Mouse (Mus musculus): ENCODE results near the gene Gpr61. TPM values are rescaled to one million over a fixed set of nuclear protein-coding genes. Genes with fewer than 3 reads are reported as not detected.

Gpr61 gene
- 2.4 and 4.3 TPM in 2 replicates for polyA plus RNA-seq (2015; fragmentation: Nextera tagmentation; extraction: Ambion mirVana)

DNA sequence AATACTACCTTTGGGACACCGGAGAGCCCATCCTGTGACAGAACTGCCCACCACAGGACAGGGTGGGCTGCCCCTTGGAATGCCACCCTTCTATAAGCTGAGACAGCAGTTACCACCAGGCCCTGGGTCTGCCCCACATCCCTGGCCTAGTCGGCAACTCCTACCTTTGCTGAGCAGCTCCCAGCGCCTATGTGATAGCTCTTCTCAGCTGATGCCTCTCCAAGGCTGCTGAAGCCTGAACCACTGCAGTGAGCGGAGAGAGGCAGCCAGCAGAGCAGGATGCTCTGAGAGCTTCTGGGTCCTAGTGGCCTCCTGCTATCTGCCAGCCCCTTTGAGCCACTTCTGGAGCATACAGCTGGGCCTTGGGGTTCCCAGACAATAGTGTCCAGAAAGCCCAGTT, at the start of gene Gpr61:
Gene Gpr61 (minus strand): TSS at position 227 of the 400 bp plus-strand sequence.
- Histone ChIP-seq H3K4me2 (ENCODE audit: low read length) (peak within 1 kb of the TSS; percentile 35), H3K9ac (replicated peaks; ENCODE audit: low read depth, low read length) (peak within 1 kb of the TSS; percentile 32), H3K4me3 (replicated peaks; ENCODE audit: low read length) (peak within 1 kb of the TSS; percentile 29), H3K9me3 (ENCODE audit: control insufficient read depth, low read length) (no peaks in the 10 kb centered on the region), H3K4me1 (replicated peaks; ENCODE audit: control insufficient read depth, insufficient read depth, low read length) (peaks cover 9% of the 10 kb centered on the region), H3K27me3 (replicated peaks; ENCODE audit: control insufficient read depth, insufficient read depth, low read length) (no peaks in the 10 kb centered on the region), H3K36me3 (ENCODE audit: control insufficient read depth, insufficient read depth) (no peaks in the 10 kb centered on the region), H3K27ac (ENCODE audit: low read length) (no peak within 1 kb of the TSS)
- ATAC-seq = peak; percentile 54
- WGBS = 39% methylated on average over 4 of the region's 4 CpGs

DNA sequence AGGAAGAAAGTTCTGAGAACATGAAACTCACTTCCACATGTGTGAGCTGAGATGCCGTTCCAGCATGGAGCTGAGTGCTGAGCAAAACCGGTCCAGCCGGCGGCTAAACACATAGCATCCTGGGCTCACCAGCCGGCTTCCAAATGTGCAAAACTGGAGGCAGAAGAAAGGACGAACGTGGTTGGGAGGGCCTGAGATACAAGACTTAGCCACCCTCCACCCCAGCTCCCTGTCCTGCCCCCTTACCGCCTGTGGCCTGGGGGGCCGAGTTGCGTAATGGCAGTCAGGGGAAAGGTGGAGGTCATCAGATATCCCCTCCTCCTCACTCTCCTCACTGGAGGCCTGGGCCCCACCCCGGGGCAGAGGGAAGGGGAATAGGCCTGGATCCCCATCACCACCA, 49.8 kb upstream of the Gpr61 start:
- H3K9me3 ChIP-seq (ENCODE audit: control insufficient read depth, low read length) = no peaks in the 10 kb centered on the region
- H3K36me3 ChIP-seq (ENCODE audit: control insufficient read depth, insufficient read depth) = peaks cover 23% of the 10 kb centered on the region; the same call in 1 of the 2 replicates
- no peaks in the 10 kb centered on the region for H3K27me3 ChIP-seq (replicated peaks; ENCODE audit: control insufficient read depth, insufficient read depth, low read length)
- no peak overlapping the region for H3K9ac ChIP-seq (replicated peaks; ENCODE audit: low read depth, low read length)
- H3K4me3 ChIP-seq (replicated peaks; ENCODE audit: low read length) = no peak overlapping the region
- H3K4me2 ChIP-seq (ENCODE audit: low read length) = no peak overlapping the region
- H3K27ac ChIP-seq (ENCODE audit: low read length) = no peak overlapping the region
- ATAC-seq = no peak
- peaks cover 39% of the 10 kb centered on the region for H3K4me1 ChIP-seq (replicated peaks; ENCODE audit: control insufficient read depth, insufficient read depth, low read length)
- WGBS = 93% methylated on average over 11 of the region's 11 CpGs

DNA sequence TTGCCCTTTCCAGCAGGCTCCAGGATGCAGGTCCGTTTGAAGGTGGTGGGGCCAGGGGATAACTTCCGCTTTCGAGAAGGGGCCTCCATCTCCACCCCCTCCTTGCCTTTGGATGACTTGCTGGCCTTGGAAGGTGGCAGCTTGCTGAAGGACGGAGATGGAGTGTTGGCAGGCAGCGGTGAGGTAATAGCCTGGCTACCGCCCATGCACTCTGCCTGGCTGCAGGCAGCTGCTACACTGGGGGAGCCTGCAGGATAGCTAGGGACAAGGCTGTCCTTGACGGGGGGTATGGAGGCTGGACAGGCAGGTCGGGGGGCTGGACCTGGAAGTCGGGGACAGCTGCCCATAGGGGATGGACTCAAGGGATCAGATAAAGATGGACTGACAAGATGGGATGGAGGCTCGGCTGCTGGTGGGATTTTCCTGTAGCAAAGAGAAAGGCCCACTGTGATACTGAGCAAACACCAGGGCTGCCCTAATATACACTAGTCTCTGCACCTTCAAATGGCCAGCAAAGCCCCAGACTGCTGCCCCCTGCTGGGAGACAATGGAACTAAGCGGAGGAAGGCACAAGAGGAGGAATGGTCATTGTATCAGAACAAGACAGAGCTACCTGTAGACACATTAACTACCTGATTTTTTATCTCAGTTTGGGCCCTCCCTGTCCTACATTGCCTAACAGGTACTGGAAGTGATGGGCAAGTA, 49.1 kb upstream of the Gpr61 start:
- Histone ChIP-seq H3K27ac (ENCODE audit: low read length) (no peak overlapping the region), H3K27me3 (replicated peaks; ENCODE audit: control insufficient read depth, insufficient read depth, low read length) (no peaks in the 10 kb centered on the region), H3K4me1 (replicated peaks; ENCODE audit: control insufficient read depth, insufficient read depth, low read length) (peaks cover 33% of the 10 kb centered on the region), H3K4me3 (replicated peaks; ENCODE audit: low read length) (no peak overlapping the region), H3K9me3 (ENCODE audit: control insufficient read depth, low read length) (no peaks in the 10 kb centered on the region), H3K4me2 (ENCODE audit: low read length) (no peak overlapping the region), H3K36me3 (ENCODE audit: control insufficient read depth, insufficient read depth) (peaks cover 28% of the 10 kb centered on the region), H3K9ac (replicated peaks; ENCODE audit: low read depth, low read length) (no peak overlapping the region)
- 83% methylated on average over 11 of the region's 11 CpGs for WGBS
- ATAC-seq = no peak

DNA sequence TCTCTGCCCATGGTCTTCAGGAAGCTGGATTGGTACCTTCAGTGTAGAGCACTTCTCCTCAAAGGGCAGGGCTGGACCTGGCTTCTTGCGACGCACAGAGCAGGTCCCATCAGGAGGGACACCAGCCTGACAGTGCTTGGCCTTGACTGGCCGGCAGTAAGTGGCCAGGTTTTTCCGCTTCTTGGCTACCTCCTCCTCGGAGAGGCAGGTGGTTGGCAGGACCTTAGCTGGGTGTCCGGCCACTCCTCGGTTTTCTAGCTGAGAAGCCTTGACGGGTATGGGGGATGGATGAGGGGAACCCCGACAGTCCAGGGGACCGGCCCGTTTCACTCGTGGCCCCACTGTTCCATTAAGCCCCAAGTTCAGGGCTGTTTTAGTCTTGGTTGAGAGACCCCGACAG, 48.5 kb upstream of the Gpr61 start:
- Histone ChIP-seq H3K4me1 (replicated peaks; ENCODE audit: control insufficient read depth, insufficient read depth, low read length) (peaks cover 27% of the 10 kb centered on the region), H3K27me3 (replicated peaks; ENCODE audit: control insufficient read depth, insufficient read depth, low read length) (no peaks in the 10 kb centered on the region), H3K4me3 (replicated peaks; ENCODE audit: low read length) (no peak overlapping the region), H3K9ac (replicated peaks; ENCODE audit: low read depth, low read length) (no peak overlapping the region), H3K4me2 (ENCODE audit: low read length) (no peak overlapping the region), H3K36me3 (ENCODE audit: control insufficient read depth, insufficient read depth) (peaks cover 31% of the 10 kb centered on the region), H3K27ac (ENCODE audit: low read length) (no peak overlapping the region), H3K9me3 (ENCODE audit: control insufficient read depth, low read length) (no peaks in the 10 kb centered on the region)
- no peak for ATAC-seq
- WGBS = 93% methylated on average over 13 of the region's 13 CpGs

DNA sequence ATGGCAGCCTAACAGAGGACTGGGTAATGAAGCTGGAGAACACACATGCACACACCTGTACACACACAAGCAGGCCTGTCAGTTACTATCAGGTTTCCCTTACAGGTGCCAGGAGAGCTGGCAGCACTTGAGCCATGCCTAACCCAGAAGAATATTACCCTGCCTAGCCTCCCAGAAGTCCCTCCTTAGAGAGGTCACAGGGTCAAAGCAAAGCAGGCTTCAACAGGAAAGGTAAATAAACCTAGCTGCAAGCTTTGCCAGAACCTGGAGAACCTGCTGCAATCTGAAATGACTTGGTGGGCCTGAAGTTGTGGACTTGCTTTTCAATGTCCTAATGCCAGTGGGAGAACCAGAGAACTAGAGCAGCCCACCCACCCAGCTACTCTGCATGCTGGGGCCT, 47.8 kb upstream of the Gpr61 start:
- Histone ChIP-seq H3K27me3 (replicated peaks; ENCODE audit: control insufficient read depth, insufficient read depth, low read length) (no peaks in the 10 kb centered on the region), H3K9me3 (ENCODE audit: control insufficient read depth, low read length) (no peaks in the 10 kb centered on the region), H3K9ac (replicated peaks; ENCODE audit: low read depth, low read length) (no peak overlapping the region), H3K4me1 (replicated peaks; ENCODE audit: control insufficient read depth, insufficient read depth, low read length) (peaks cover 22% of the 10 kb centered on the region), H3K4me2 (ENCODE audit: low read length) (no peak overlapping the region), H3K36me3 (ENCODE audit: control insufficient read depth, insufficient read depth) (peaks cover 31% of the 10 kb centered on the region), H3K4me3 (replicated peaks; ENCODE audit: low read length) (no peak overlapping the region), H3K27ac (ENCODE audit: low read length) (no peak overlapping the region)
- no peak for ATAC-seq

DNA sequence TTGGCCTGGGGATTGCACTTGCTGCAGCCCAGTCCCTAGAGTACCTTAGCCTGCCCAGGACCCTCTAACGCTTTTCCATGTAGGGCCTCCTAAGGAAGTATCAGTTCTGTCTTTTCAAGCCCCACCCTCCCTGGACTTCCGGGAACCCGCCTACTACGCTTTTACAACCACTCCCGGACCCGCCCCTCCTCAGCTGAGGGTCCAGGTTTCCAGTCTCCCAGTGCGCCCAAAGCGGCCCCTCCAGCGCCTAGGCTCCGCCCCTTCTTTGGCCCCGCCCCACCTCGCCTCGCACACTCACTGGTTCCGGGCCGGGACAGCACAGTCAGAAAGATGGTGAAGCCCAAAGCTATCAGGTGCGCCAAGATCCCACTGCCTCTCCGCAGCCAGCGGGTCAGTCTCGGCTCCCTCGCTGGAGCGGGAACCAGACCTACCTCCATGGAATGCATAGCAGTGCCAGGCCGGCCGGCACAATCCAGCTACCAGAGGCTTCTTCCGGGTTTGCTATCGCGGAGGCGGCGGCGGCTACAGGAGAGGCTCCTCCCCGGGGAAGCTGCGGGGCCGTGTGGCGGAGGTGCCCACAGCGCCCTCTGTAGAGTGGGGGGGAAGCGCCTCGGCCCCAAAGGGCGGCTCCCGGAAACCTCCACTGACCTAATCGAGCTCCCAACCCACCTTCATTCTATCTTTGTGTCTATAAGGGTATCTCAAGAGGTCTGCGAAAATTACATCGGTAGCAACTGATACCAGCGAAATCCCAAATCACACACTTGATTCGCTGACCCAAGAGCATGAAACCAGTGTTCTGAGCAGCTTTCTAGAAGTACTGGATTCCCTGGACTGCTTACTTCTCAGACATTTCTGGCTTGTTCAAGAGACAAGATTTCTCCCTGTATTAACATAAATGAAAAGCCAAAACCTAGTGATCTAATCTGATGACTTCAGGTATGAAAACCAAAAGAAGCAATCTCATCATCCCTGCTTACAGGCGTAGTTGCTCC, 45.9 kb upstream of the Gpr61 start, which contains the start of gene Cyb561d1:
Gene Cyb561d1 (minus strand): TSS at position 884 of the 995 bp plus-strand sequence.
- Histone ChIP-seq H3K9me3 (ENCODE audit: control insufficient read depth, low read length) (no peaks in the 10 kb centered on the region), H3K4me1 (replicated peaks; ENCODE audit: control insufficient read depth, insufficient read depth, low read length) (peaks cover 36% of the 10 kb centered on the region), H3K4me3 (replicated peaks; ENCODE audit: low read length) (peak within 1 kb of the TSS; percentile 69), H3K27ac (ENCODE audit: low read length) (peak within 1 kb of the TSS; percentile 81), H3K4me2 (ENCODE audit: low read length) (peak within 1 kb of the TSS; percentile 69), H3K9ac (replicated peaks; ENCODE audit: low read depth, low read length) (peak within 1 kb of the TSS; percentile 74), H3K36me3 (ENCODE audit: control insufficient read depth, insufficient read depth) (peaks cover 27% of the 10 kb centered on the region), H3K27me3 (replicated peaks; ENCODE audit: control insufficient read depth, insufficient read depth, low read length) (no peaks in the 10 kb centered on the region)
- ATAC-seq = peak; percentile 85
- WGBS = 2% methylated on average over 44 of the region's 44 CpGs

DNA sequence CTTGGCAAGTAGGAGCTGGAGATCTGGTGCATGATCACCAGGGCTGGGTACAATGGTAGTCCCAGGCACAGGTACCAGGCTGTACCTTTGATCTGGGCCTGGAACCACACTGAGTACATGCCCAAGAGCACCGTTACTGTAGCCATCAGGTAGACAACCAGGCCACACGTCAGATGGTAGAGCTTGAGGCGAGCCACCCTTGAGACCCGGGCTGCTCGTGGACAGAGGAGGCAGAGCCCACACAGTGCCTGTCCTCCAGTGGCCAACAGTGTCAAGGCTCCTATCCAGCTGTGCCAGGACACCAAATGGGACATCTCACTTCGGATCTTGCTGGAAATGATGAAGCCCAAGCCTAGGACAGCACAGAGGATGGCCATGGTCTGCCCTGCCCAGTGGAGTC, 44.5 kb upstream of the Gpr61 start:
- Histone ChIP-seq H3K36me3 (ENCODE audit: control insufficient read depth, insufficient read depth) (peaks cover 14% of the 10 kb centered on the region), H3K4me1 (replicated peaks; ENCODE audit: control insufficient read depth, insufficient read depth, low read length) (peaks cover 39% of the 10 kb centered on the region), H3K9me3 (ENCODE audit: control insufficient read depth, low read length) (no peaks in the 10 kb centered on the region), H3K4me2 (ENCODE audit: low read length) (no peak overlapping the region), H3K27ac (ENCODE audit: low read length) (no peak overlapping the region), H3K4me3 (replicated peaks; ENCODE audit: low read length) (no peak overlapping the region), H3K27me3 (replicated peaks; ENCODE audit: control insufficient read depth, insufficient read depth, low read length) (no peaks in the 10 kb centered on the region), H3K9ac (replicated peaks; ENCODE audit: low read depth, low read length) (no peak overlapping the region)
- 91% methylated on average over 6 of the region's 6 CpGs for WGBS
- ATAC-seq = no peak

DNA sequence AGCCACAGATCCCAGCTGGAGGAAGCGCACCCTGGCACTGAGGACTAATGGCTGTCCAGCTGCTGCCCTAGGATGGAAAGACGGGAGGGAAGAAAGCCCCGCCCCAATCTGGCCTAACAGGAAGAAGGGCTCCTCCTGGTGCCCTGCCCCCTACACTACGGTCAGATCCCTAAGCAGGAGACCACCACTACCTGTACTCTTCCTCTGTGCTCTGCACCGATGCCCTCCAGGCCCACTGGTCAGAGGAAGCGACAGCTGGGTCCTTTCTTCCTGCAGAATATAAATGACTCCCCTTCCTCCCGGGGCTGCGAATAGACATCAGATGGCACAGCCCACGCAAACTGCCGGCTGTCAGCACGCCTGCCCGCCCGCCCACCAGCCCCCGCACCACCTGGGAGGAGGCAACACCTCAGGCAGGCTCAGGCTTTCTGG, 42.4 kb upstream of the Gpr61 start:
- peak; percentile 12; the same call in 1 of the 2 replicates for ATAC-seq
- Histone ChIP-seq H3K9ac (replicated peaks; ENCODE audit: low read depth, low read length) (peak overlapping the region; percentile 45), H3K4me2 (ENCODE audit: low read length) (peak overlapping the region; percentile 36), H3K4me1 (replicated peaks; ENCODE audit: control insufficient read depth, insufficient read depth, low read length) (peaks cover 39% of the 10 kb centered on the region), H3K9me3 (ENCODE audit: control insufficient read depth, low read length) (no peaks in the 10 kb centered on the region), H3K4me3 (replicated peaks; ENCODE audit: low read length) (no peak overlapping the region), H3K27me3 (replicated peaks; ENCODE audit: control insufficient read depth, insufficient read depth, low read length) (no peaks in the 10 kb centered on the region), H3K27ac (ENCODE audit: low read length) (peak overlapping the region; percentile 78), H3K36me3 (ENCODE audit: control insufficient read depth, insufficient read depth) (peaks cover 7% of the 10 kb centered on the region)
- WGBS = 19% methylated on average over 14 of the region's 14 CpGs

DNA sequence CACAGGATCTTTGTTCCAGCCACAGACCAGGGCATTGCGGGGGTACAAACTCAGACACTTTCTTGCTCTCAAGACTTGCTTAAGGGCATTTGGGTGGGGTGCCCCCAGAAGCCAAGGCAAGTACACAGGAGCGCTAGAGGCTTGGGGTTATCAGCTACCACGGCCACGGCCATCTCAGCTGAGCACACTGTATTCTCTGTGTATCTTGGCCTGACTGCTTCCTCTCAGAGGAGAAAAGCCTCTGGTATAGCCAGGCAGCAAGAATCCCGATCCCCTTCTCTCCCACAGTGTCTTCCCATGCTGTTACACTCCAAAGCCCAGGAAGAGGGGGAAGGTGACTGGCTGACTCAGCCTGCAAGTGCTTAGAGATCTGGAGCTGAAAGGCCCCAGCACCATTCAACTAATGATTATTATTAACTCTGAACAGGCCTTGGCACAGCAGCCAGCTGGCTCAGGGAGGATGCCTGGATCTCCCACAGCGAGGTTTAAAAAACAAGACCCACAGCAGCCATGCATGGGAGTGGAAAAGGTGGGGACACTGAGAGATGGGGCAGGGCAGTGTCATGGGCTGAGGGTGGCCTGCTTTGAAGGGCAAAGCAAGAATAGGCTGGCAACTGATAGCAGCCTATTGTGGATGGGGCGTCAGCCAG, 41.4 kb upstream of the Gpr61 start:
- 54% methylated on average over 7 of the region's 7 CpGs for WGBS

More for the DNA sequence above, 41.4 kb upstream of the Gpr61 start:
- Histone ChIP-seq H3K27ac (ENCODE audit: low read length) (peak overlapping the region; percentile 78), H3K4me3 (replicated peaks; ENCODE audit: low read length) (no peak overlapping the region), H3K36me3 (ENCODE audit: control insufficient read depth, insufficient read depth) (peaks cover 7% of the 10 kb centered on the region), H3K4me1 (replicated peaks; ENCODE audit: control insufficient read depth, insufficient read depth, low read length) (peaks cover 36% of the 10 kb centered on the region), H3K4me2 (ENCODE audit: low read length) (no peak overlapping the region), H3K27me3 (replicated peaks; ENCODE audit: control insufficient read depth, insufficient read depth, low read length) (no peaks in the 10 kb centered on the region), H3K9ac (replicated peaks; ENCODE audit: low read depth, low read length) (no peak overlapping the region; the same call in 1 of the 2 replicates), H3K9me3 (ENCODE audit: control insufficient read depth, low read length) (no peaks in the 10 kb centered on the region)
- ATAC-seq = peak; percentile 47

All from forebrain, embryonic 16.5 days (tissue).